Mouse (Mus musculus) CH12.LX (cell line): Measurements from ENCODE around the gene Spag8. TPM values are rescaled to one million over a fixed set of nuclear protein-coding genes. Genes with fewer than 3 reads are reported as not detected.

Experiments used
- DNase-seq: peaks from one replicate; pipeline ENCODE4 v3.0.0-alpha.2; 2013; ENCODE audit errors: extremely low read depth
- H3K27ac ChIP-seq: 2 replicates; pipeline ENCODE4 v1.5.1; 2012; ENCODE audit warnings: low read depth, mild to moderate bottlenecking, control low read depth, moderate library complexity; ENCODE audit not compliant: insufficient read depth
- H3K27me3 ChIP-seq: replicated peaks from 2 replicates; pipeline ENCODE3; 2012; ENCODE audit warnings: inconsistent platforms
- H3K36me3 ChIP-seq, 2 experiments: replicated peaks in 1 of 2; 2 replicates each; pipeline versions ENCODE3 to v1.6.1; 2012; ENCODE audit warnings: inconsistent platforms in 1 of 2, low read length in 1 of 2, mild to moderate bottlenecking in 1 of 2, mixed read lengths in 1 of 2, moderate library complexity in 1 of 2; ENCODE audit not compliant: control insufficient read depth in 1 of 2, insufficient read depth in 1 of 2
- H3K4me1 ChIP-seq, 2 experiments: 2 replicates each; pipeline ENCODE4 v1.6.1; 2012; ENCODE audit warnings: inconsistent platforms in 1 of 2, moderate library complexity in 1 of 2; ENCODE audit not compliant: insufficient read depth in 2 of 2, control insufficient read depth in 1 of 2
- H3K4me2 ChIP-seq: 2 replicates; pipeline ENCODE4 v1.6.1; 2012; ENCODE audit warnings: low read depth, mild to moderate bottlenecking, control low read depth; ENCODE audit not compliant: poor library complexity, insufficient read depth, severe bottlenecking
- H3K4me3 ChIP-seq, 3 experiments: fragments of 150-350 bp in 1 of 3; sonication (generic) in 1 of 3; replicated peaks in 1 of 3; 2 replicates each; pipeline versions ENCODE3 to v1.5.1; 2011 to 2012; ENCODE audit warnings: low read depth in 2 of 3, low read length in 2 of 3, mild to moderate bottlenecking in 2 of 3, moderate library complexity in 2 of 3, control low read depth in 1 of 3, improper control_type of control experiment in 1 of 3, inconsistent platforms in 1 of 3, mixed read lengths in 1 of 3; ENCODE audit not compliant: poor library complexity in 1 of 3
- H3K79me2 ChIP-seq: replicated peaks from 2 replicates; pipeline ENCODE4 v1.6.1; 2012; ENCODE audit warnings: mild to moderate bottlenecking, moderate library complexity; ENCODE audit not compliant: control insufficient read depth, poor library complexity, insufficient read depth, severe bottlenecking; ENCODE audit errors: extremely low read depth
- H3K9ac ChIP-seq: 2 replicates; pipeline ENCODE4 v1.6.1; 2012; ENCODE audit warnings: low read depth, mild to moderate bottlenecking, control low read depth, moderate library complexity; ENCODE audit not compliant: insufficient read depth
- H3K9me3 ChIP-seq: replicated peaks from 2 replicates; pipeline ENCODE3; 2012; ENCODE audit warnings: low read length, inconsistent platforms, mixed read lengths
- BHLHE40 ChIP-seq: IDR thresholded peaks from 2 replicates; pipeline ENCODE4 v1.6.1; 2011; ENCODE audit warnings: mild to moderate bottlenecking, low read depth, low read length, improper control_type of control experiment
- CHD1 ChIP-seq: IDR thresholded peaks from 2 replicates; pipeline ENCODE4 v1.6.1; 2012; ENCODE audit warnings: low read depth, low read length, improper control_type of control experiment, inconsistent platforms
- CHD2 ChIP-seq: IDR thresholded peaks from 2 replicates; pipeline ENCODE4 v1.6.1; 2011; ENCODE audit warnings: low read length, improper control_type of control experiment
- CTCF ChIP-seq, 2 experiments: IDR thresholded peaks in 1 of 2; conservative IDR thresholded peaks in 1 of 2; 2 replicates each; pipeline ENCODE4 v1.5.1; 2011 to 2012; ENCODE audit warnings: low read depth in 2 of 2, low read length in 2 of 2, improper control_type of control experiment in 1 of 2, inconsistent platforms in 1 of 2, mild to moderate bottlenecking in 1 of 2, moderate library complexity in 1 of 2
- E2F4 ChIP-seq: IDR thresholded peaks from 2 replicates; pipeline ENCODE4 v1.6.1; 2011; ENCODE audit warnings: low read depth, low read length, improper control_type of control experiment; ENCODE audit not compliant: insufficient replicate concordance
- ELF1 ChIP-seq: IDR thresholded peaks from 2 replicates; pipeline ENCODE4 v1.6.1; 2014; ENCODE audit warnings: low read depth, mild to moderate bottlenecking, inconsistent platforms, low read length, improper control_type of control experiment
- EP300 ChIP-seq: IDR thresholded peaks from 2 replicates; pipeline ENCODE4 v1.6.1; 2011; ENCODE audit warnings: low read length, improper control_type of control experiment
- JUN ChIP-seq: IDR thresholded peaks from 2 replicates; pipeline ENCODE4 v1.6.1; 2011; ENCODE audit warnings: low read depth, mild to moderate bottlenecking, low read length, improper control_type of control experiment, moderate library complexity; ENCODE audit not compliant: insufficient read depth
- KAT2A ChIP-seq: IDR thresholded peaks from 2 replicates; pipeline ENCODE4 v1.6.1; 2012; ENCODE audit warnings: low read length, improper control_type of control experiment, inconsistent platforms; ENCODE audit not compliant: insufficient replicate concordance
- MAFK ChIP-seq: IDR thresholded peaks from 2 replicates; pipeline ENCODE4 v1.6.1; 2011; ENCODE audit warnings: low read length, improper control_type of control experiment; ENCODE audit not compliant: insufficient replicate concordance
- MAX ChIP-seq: IDR thresholded peaks from 2 replicates; pipeline ENCODE4 v1.6.1; 2011; ENCODE audit warnings: low read length, improper control_type of control experiment
- MAZ ChIP-seq: IDR thresholded peaks from 2 replicates; pipeline ENCODE4 v1.6.1; 2012; ENCODE audit warnings: low read depth, mild to moderate bottlenecking, inconsistent platforms, low read length, improper control_type of control experiment, moderate library complexity
- MXI1 ChIP-seq: IDR thresholded peaks from 2 replicates; pipeline ENCODE4 v1.6.1; 2011; ENCODE audit warnings: mild to moderate bottlenecking, low read depth, low read length, improper control_type of control experiment
- NRF1 ChIP-seq: IDR thresholded peaks from 2 replicates; pipeline ENCODE4 v1.6.1; 2014; ENCODE audit warnings: low read depth, mild to moderate bottlenecking, inconsistent platforms, low read length, improper control_type of control experiment, moderate library complexity
- PAX5 ChIP-seq: IDR thresholded peaks from 2 replicates; pipeline ENCODE4 v1.6.1; 2012; ENCODE audit warnings: low read length, inconsistent platforms, mixed read lengths
- POLR2A ChIP-seq: IDR thresholded peaks from 2 replicates; pipeline ENCODE4 v1.6.1; 2011; ENCODE audit warnings: low read depth, mild to moderate bottlenecking, improper control_type of control experiment, low read length
- POLR2AphosphoS2 ChIP-seq: IDR thresholded peaks from 2 replicates; pipeline ENCODE4 v1.6.1; 2011; ENCODE audit warnings: low read depth, low read length, improper control_type of control experiment
- RAD21 ChIP-seq: IDR thresholded peaks from 2 replicates; pipeline ENCODE4 v1.6.1; 2011; ENCODE audit warnings: low read depth, mild to moderate bottlenecking, low read length, improper control_type of control experiment, moderate library complexity
- SIN3A ChIP-seq: IDR thresholded peaks from 2 replicates; pipeline ENCODE4 v1.6.1; 2012; ENCODE audit warnings: low read length, improper control_type of control experiment, inconsistent platforms
- SMC3 ChIP-seq: IDR thresholded peaks from 2 replicates; pipeline ENCODE4 v1.6.1; 2011; ENCODE audit warnings: low read depth, low read length, improper control_type of control experiment
- TBP ChIP-seq: conservative IDR thresholded peaks from 2 replicates; pipeline ENCODE4 v1.6.1; 2011; ENCODE audit warnings: low read depth, low read length, improper control_type of control experiment
- USF2 ChIP-seq: conservative IDR thresholded peaks from 2 replicates; pipeline ENCODE4 v1.6.1; 2011; ENCODE audit warnings: low read depth, low read length, improper control_type of control experiment
- ZC3H11A ChIP-seq: IDR thresholded peaks from 2 replicates; pipeline ENCODE4 v1.6.1; 2012; ENCODE audit warnings: low read depth, mild to moderate bottlenecking, inconsistent platforms, low read length, improper control_type of control experiment
- ZKSCAN1 ChIP-seq: IDR thresholded peaks from 2 replicates; pipeline ENCODE4 v1.6.1; 2012; ENCODE audit warnings: low read depth, inconsistent platforms, low read length, improper control_type of control experiment, borderline replicate concordance
- ZNF384 ChIP-seq: IDR thresholded peaks from 2 replicates; pipeline ENCODE4 v1.6.1; 2012; ENCODE audit warnings: low read depth, low read length, improper control_type of control experiment, inconsistent platforms
- dilution Hi-C: fragments of 300-500 bp; cut with MboI; formaldehyde crosslinking; loops from 2 replicates; pipeline ENCODE4 v1.14.3; 2020; ENCODE audit warnings: low sequenced_read_pairs; ENCODE audit not compliant: extremely low pct_unique_long_range_greater_than_20kb, extremely low pct_ligation_motif_present
- in situ Hi-C: fragments of 300-500 bp; cut with MboI; formaldehyde crosslinking; loops from 3 replicates; pipeline ENCODE4 v1.14.3; 2019; ENCODE audit warnings: low sequenced_read_pairs, low pct_ligation_motif_present, low pct_unique_long_range_greater_than_20kb, mixed read lengths
- polyA plus RNA-seq: library from polyadenylated mRNA; unstranded; fragments of >175 nt; gene quantifications from 2 replicates; pipeline ENCODE4 v1.2.1, GENCODE M21; 2012; ENCODE audit warnings: low read depth; ENCODE audit not compliant: insufficient read length
- total RNA-seq, 2 experiments: library from RNA; depleted of rRNA; stranded (reverse); fragments of 300-350 nt in 1 of 2; fragments of >200 nt in 1 of 2; gene quantifications; 2 replicates each; pipeline ENCODE4 v1.2.3; 2012 to 2014

Spag8 gene
- total and polyA plus RNA-seq, 3 experiments = 0.08 TPM; not detected in 2

DNA sequence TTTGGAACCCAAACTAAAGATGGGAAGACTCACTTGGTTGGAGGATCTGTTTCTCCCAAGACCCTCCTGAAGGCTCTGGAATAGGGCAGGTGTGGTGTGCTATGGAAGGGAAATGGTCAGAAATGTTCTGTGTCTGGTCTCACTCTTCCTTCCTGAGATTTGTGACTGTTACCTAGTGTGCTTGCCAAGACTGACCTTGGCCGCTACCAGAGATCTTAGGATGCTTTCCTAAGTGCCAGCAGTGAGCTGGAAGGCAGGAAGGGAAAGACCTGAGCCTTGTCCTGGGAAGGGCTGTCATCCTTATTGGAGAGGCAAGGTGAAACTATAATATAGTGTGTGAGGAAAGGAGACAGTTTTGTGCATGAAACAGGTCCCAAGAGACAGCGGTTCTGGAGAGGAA is 19.7 kb downstream of the Spag8 start:
- H3K79me2 ChIP-seq = no peaks in the 10 kb centered on the region
- H3K27me3 ChIP-seq = peaks cover 70% of the 10 kb centered on the region
- no peaks in the 10 kb centered on the region for H3K36me3 ChIP-seq
- H3K4me3 ChIP-seq = no peak overlapping the region
- TF ChIP-seq EP300 (no peak), CHD2 (no peak), MAFK (no peak), CHD1 (no peak), POLR2A (no peak), RAD21 (no peak), BHLHE40 (no peak), ZC3H11A (no peak), CTCF (conservative IDR thresholded peaks at IDR 0.05 in 1 of 2, IDR thresholded peaks at IDR 0.05 in 1 of 2; ENCODE audit: low read depth in 2 of 2, low read length in 2 of 2) (no peak), E2F4 (no peak), MAX (no peak)
- H3K4me1 ChIP-seq = no peaks in the 10 kb centered on the region
- H3K9me3 ChIP-seq = no peaks in the 10 kb centered on the region
- in situ Hi-C loops = no loop called here
- dilution Hi-C loops = no loop called here
- H3K4me2 ChIP-seq = no peak overlapping the region
- no peak overlapping the region for H3K9ac ChIP-seq
- DNase-seq = no peak
- no peak overlapping the region for H3K27ac ChIP-seq

DNA sequence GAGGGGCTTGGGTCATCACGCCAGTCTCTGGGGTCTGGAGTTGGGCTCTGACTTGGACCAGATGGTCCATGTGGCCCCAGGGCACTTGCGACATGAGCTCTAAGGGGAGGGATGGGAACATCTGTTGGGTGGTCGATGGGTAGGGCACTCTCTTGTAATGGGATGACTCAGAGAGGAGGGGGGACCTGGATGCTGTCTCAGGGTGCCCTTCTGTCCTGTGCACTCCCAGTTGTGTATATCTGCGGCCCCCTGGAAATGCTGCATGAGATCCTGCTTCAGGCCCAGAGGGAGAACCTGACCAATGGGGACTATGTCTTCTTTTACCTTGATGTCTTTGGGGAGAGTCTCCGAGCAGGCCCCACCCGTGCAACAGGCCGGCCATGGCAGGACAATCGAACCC is 20.1 kb downstream of the Spag8 start:
- Histone ChIP-seq H3K9ac (no peak overlapping the region), H3K79me2 (no peaks in the 10 kb centered on the region), H3K27me3 (peaks cover 73% of the 10 kb centered on the region), H3K9me3 (no peaks in the 10 kb centered on the region), H3K27ac (no peak overlapping the region), H3K4me3 (no peak overlapping the region), H3K4me2 (no peak overlapping the region), H3K4me1 (no peaks in the 10 kb centered on the region), H3K36me3 (no peaks in the 10 kb centered on the region)
- no peak for TF ChIP-seq POLR2AphosphoS2
- no peak for TF ChIP-seq SIN3A
- no peak for TF ChIP-seq TBP
- DNase-seq = no peak
- in situ Hi-C loops = no loop called here
- dilution Hi-C loops = no loop called here

- TF ChIP-seq SMC3 = no peak
- no peak for TF ChIP-seq MAX
- no peak for TF ChIP-seq MXI1
- no peak for TF ChIP-seq CHD1
- TF ChIP-seq BHLHE40 = no peak
- TF ChIP-seq ZNF384 = no peak
- TF ChIP-seq NRF1 = no peak
- no peak for TF ChIP-seq MAZ
- no peak for TF ChIP-seq PAX5
- no peak for TF ChIP-seq CTCF (conservative IDR thresholded peaks at IDR 0.05 in 1 of 2, IDR thresholded peaks at IDR 0.05 in 1 of 2; ENCODE audit: low read depth in 2 of 2, low read length in 2 of 2)
- TF ChIP-seq KAT2A = no peak
- no peak for TF ChIP-seq ELF1
- TF ChIP-seq POLR2A = no peak
- no peak for TF ChIP-seq ZKSCAN1
- TF ChIP-seq USF2 = no peak
- TF ChIP-seq JUN = no peak
- TF ChIP-seq TBP = no peak
- no peak for TF ChIP-seq ZC3H11A
These were observed 21.2 kb downstream of the Spag8 start for GRCm38 (mm10) chr4:43631956-43632920.

More at GRCm38 (mm10) chr4:43631956-43632920, 21.2 kb downstream of the Spag8 start:
- H3K79me2 ChIP-seq = no peaks in the 10 kb centered on the region
- no peak overlapping the region for H3K4me3 ChIP-seq
- no peaks in the 10 kb centered on the region for H3K4me1 ChIP-seq
- no peak overlapping the region for H3K27ac ChIP-seq
- H3K9me3 ChIP-seq = no peaks in the 10 kb centered on the region
- no peak for DNase-seq
- H3K36me3 ChIP-seq = no peaks in the 10 kb centered on the region
- no peak overlapping the region; the same call in 1 of the 2 replicates for H3K9ac ChIP-seq
- in situ Hi-C loops (no loop called here), dilution Hi-C loops (no loop called here)
- H3K4me2 ChIP-seq = no peak overlapping the region
- H3K27me3 ChIP-seq = peaks cover 82% of the 10 kb centered on the region
